Mouse (Mus musculus): Measurements from ENCODE around the gene Creld1. TPM values are rescaled to one million over a fixed set of nuclear protein-coding genes. Genes with fewer than 3 reads are reported as not detected.
A peak's percentile ranks its signal among the peaks of the same experiment; 100 is the strongest.

Gene Creld1
- polyA plus RNA-seq, 1 experiment, result 22.0 TPM

GRCm38 (mm10) chr6:113530932-113531839 lies 48.1 kb downstream of the Creld1 start, which contains the start of the genes Emc3 and Fancd2:
TSS of gene Emc3 (minus strand) at chr6:113531652.
TSS of gene Fancd2 (plus strand) at chr6:113531682.
- peak within 1 kb of the TSS; percentile 96 for H3K4me3 ChIP-seq (ENCODE audit: insufficient read depth, low read length)
- peaks cover 3% of the 10 kb centered on the region; the same call in 1 of the 2 replicates for H3K4me1 ChIP-seq (ENCODE audit: control insufficient read depth, insufficient read depth, low read length)
- H3K27ac ChIP-seq (ENCODE audit: insufficient read depth, low read depth, low read length), result peak within 1 kb of the TSS; percentile 31
- no peak for TF ChIP-seq POLR2A (IDR thresholded peaks at IDR 0.05; ENCODE audit: borderline replicate concordance, low read depth, low read length)
- TF ChIP-seq CTCF (IDR thresholded peaks at IDR 0.05; ENCODE audit: low read depth, low read length), result no peak

GRCm38 (mm10) chr6:113531840-113532404 lies 48.8 kb downstream of the Creld1 start:
- TF ChIP-seq CTCF (IDR thresholded peaks at IDR 0.05; ENCODE audit: low read depth, low read length) (no peak), POLR2A (IDR thresholded peaks at IDR 0.05; ENCODE audit: borderline replicate concordance, low read depth, low read length) (no peak)
- Histone ChIP-seq H3K4me3 (ENCODE audit: insufficient read depth, low read length) (peak overlapping the region; percentile 96), H3K27ac (ENCODE audit: insufficient read depth, low read depth, low read length) (no peak overlapping the region), H3K4me1 (ENCODE audit: control insufficient read depth, insufficient read depth, low read length) (peaks cover 3% of the 10 kb centered on the region; the same call in 1 of the 2 replicates)

- Histone ChIP-seq H3K4me3 (ENCODE audit: insufficient read depth, low read length) (no peak overlapping the region), H3K4me1 (ENCODE audit: control insufficient read depth, insufficient read depth, low read length) (peaks cover under 1% of the 10 kb centered on the region; the same call in 1 of the 2 replicates), H3K27ac (ENCODE audit: insufficient read depth, low read depth, low read length) (no peak overlapping the region)
- TF ChIP-seq POLR2A (IDR thresholded peaks at IDR 0.05; ENCODE audit: borderline replicate concordance, low read depth, low read length) (no peak), CTCF (IDR thresholded peaks at IDR 0.05; ENCODE audit: low read depth, low read length) (no peak)
These were observed 51.8 kb downstream of the Creld1 start for GRCm38 (mm10) chr6:113534886-113535285.

- H3K4me3 ChIP-seq (ENCODE audit: insufficient read depth, low read length), result no peak overlapping the region
- no peak overlapping the region for H3K27ac ChIP-seq (ENCODE audit: insufficient read depth, low read depth, low read length)
- TF ChIP-seq POLR2A (IDR thresholded peaks at IDR 0.05; ENCODE audit: borderline replicate concordance, low read depth, low read length) (no peak), CTCF (IDR thresholded peaks at IDR 0.05; ENCODE audit: low read depth, low read length) (no peak)
- H3K4me1 ChIP-seq (ENCODE audit: control insufficient read depth, insufficient read depth, low read length), result no peaks in the 10 kb centered on the region
These were observed 58.5 kb downstream of the Creld1 start for GRCm38 (mm10) chr6:113541610-113542009.

Other genes starting within 250 kb of the Creld1 start
- gene Mtmr14, start 245.5 kb upstream of the Creld1 start, polyA plus RNA-seq (2012; ENCODE audit: insufficient read depth, insufficient read length, missing spikeins), result 59.2 and 60.2 TPM in 2 replicates
- gene Cpne9, start 201.0 kb upstream of the Creld1 start, polyA plus RNA-seq (2012; ENCODE audit: insufficient read depth, insufficient read length, missing spikeins), result not detected in 2 replicates
- gene Brpf1, start 176.2 kb upstream of the Creld1 start, polyA plus RNA-seq (2012; ENCODE audit: insufficient read depth, insufficient read length, missing spikeins), result 31.6 and 34.1 TPM in 2 replicates
- gene Ogg1, start 156.3 kb upstream of the Creld1 start, polyA plus RNA-seq (2012; ENCODE audit: insufficient read depth, insufficient read length, missing spikeins), result 14.9 and 15.0 TPM in 2 replicates
- 216 and 226 TPM in 2 replicates for gene Camk1, start 139.3 kb upstream of the Creld1 start, polyA plus RNA-seq (2012; ENCODE audit: insufficient read depth, insufficient read length, missing spikeins)
- gene Tada3, start 105.4 kb upstream of the Creld1 start, polyA plus RNA-seq (2012; ENCODE audit: insufficient read depth, insufficient read length, missing spikeins), result 28.6 and 30.2 TPM in 2 replicates
- gene Arpc4, start 105.2 kb upstream of the Creld1 start, polyA plus RNA-seq (2012; ENCODE audit: insufficient read depth, insufficient read length, missing spikeins), result 503 and 507 TPM in 2 replicates
- gene Ttll3, start 94.0 kb upstream of the Creld1 start, polyA plus RNA-seq (2012; ENCODE audit: insufficient read depth, insufficient read length, missing spikeins), result 12.2 and 12.5 TPM in 2 replicates
- gene Rpusd3, start 64.0 kb upstream of the Creld1 start, polyA plus RNA-seq (2012; ENCODE audit: insufficient read depth, insufficient read length, missing spikeins), result 4.6 and 6.5 TPM in 2 replicates
- 0.32 TPM in 1 of 2 replicates, not detected in the other for gene Cidec, start 47.5 kb upstream of the Creld1 start, polyA plus RNA-seq (2012; ENCODE audit: insufficient read depth, insufficient read length, missing spikeins)
- gene Jagn1, start 40.7 kb upstream of the Creld1 start, polyA plus RNA-seq (2012; ENCODE audit: insufficient read depth, insufficient read length, missing spikeins), result 28.4 and 31.5 TPM in 2 replicates
- 0.47 TPM in 1 of 2 replicates, not detected in the other for gene Il17re, start 24.8 kb upstream of the Creld1 start, polyA plus RNA-seq (2012; ENCODE audit: insufficient read depth, insufficient read length, missing spikeins)
- gene Il17rc, start 11.9 kb upstream of the Creld1 start, polyA plus RNA-seq (2012; ENCODE audit: insufficient read depth, insufficient read length, missing spikeins), result not detected in 2 replicates
- gene Prrt3, start 18.6 kb downstream of the Creld1 start, polyA plus RNA-seq (2012; ENCODE audit: insufficient read depth, insufficient read length, missing spikeins), result not detected in 2 replicates
- 82.6 and 88.7 TPM in 2 replicates for gene Emc3, start 48.4 kb downstream of the Creld1 start, polyA plus RNA-seq (2012; ENCODE audit: insufficient read depth, insufficient read length, missing spikeins)
- gene Fancd2, start 48.4 kb downstream of the Creld1 start, polyA plus RNA-seq (2012; ENCODE audit: insufficient read depth, insufficient read length, missing spikeins), result 6.9 and 7.8 TPM in 2 replicates
- not detected in 2 replicates for gene Fancd2os, start 117.4 kb downstream of the Creld1 start, polyA plus RNA-seq (2012; ENCODE audit: insufficient read depth, insufficient read length, missing spikeins)
- 300 and 316 TPM in 2 replicates for gene Brk1, start 121.5 kb downstream of the Creld1 start, polyA plus RNA-seq (2012; ENCODE audit: insufficient read depth, insufficient read length, missing spikeins)
- gene Vhl, start 140.7 kb downstream of the Creld1 start, polyA plus RNA-seq (2012; ENCODE audit: insufficient read depth, insufficient read length, missing spikeins), result 27.7 and 30.8 TPM in 2 replicates
- 54.3 and 57.5 TPM in 2 replicates for gene Irak2, start 155.2 kb downstream of the Creld1 start, polyA plus RNA-seq (2012; ENCODE audit: insufficient read depth, insufficient read length, missing spikeins)
- gene Tatdn2, start 213.8 kb downstream of the Creld1 start, polyA plus RNA-seq (2012; ENCODE audit: insufficient read depth, insufficient read length, missing spikeins), result 27.9 and 32.1 TPM in 2 replicates
- gene Ghrl, start 236.6 kb downstream of the Creld1 start, polyA plus RNA-seq (2012; ENCODE audit: insufficient read depth, insufficient read length, missing spikeins), result not detected in 2 replicates